Mouse (Mus musculus): ENCODE measurements around the gene Acer3.
A peak's percentile ranks its signal among the peaks of the same experiment; 100 is the strongest.

Acer3 gene

GRCm38 (mm10) chr7:98321083-98321482 is at the start of gene Acer3:
TSS of gene Acer3 (minus strand) at chr7:98321208.
- DNase-seq: no peak

GRCm38 (mm10) chr7:98369762-98370369 is 48.9 kb upstream of the Acer3 start:
- DNase-seq: no peak

- DNase-seq: no peak
These were observed 40.7 kb upstream of the Acer3 start for GRCm38 (mm10) chr7:98361662-98362061.

GRCm38 (mm10) chr7:98361063-98361652 is 40.1 kb upstream of the Acer3 start, which contains the start of gene Tsku:
TSS of gene Tsku (minus strand) at chr7:98361328.
- DNase-seq: peak; percentile 60

- no peak for DNase-seq
These were observed 39.6 kb upstream of the Acer3 start for GRCm38 (mm10) chr7:98360621-98360990.

GRCm38 (mm10) chr7:98359951-98360620 is 39.1 kb upstream of the Acer3 start:
- peak; percentile 15 for DNase-seq

GRCm38 (mm10) chr7:98358016-98358415 is 37.0 kb upstream of the Acer3 start:
- DNase-seq: no peak

- DNase-seq: no peak
These were observed 36.3 kb upstream of the Acer3 start for GRCm38 (mm10) chr7:98357324-98357723.

- DNase-seq: no peak
These were observed 33.9 kb upstream of the Acer3 start for GRCm38 (mm10) chr7:98354921-98355310.

GRCm38 (mm10) chr7:98354160-98354920 is 33.3 kb upstream of the Acer3 start:
- no peak for DNase-seq

- no peak for DNase-seq
These were observed 32.6 kb upstream of the Acer3 start for GRCm38 (mm10) chr7:98353616-98354015.

- no peak for DNase-seq
These were observed 30.5 kb upstream of the Acer3 start for GRCm38 (mm10) chr7:98351523-98351922.

- no peak for DNase-seq
These were observed 28.8 kb upstream of the Acer3 start for GRCm38 (mm10) chr7:98349821-98350220.

- peak; percentile 63 for DNase-seq
These were observed 28.1 kb upstream of the Acer3 start for GRCm38 (mm10) chr7:98349096-98349495.

- peak; percentile 32 for DNase-seq
These were observed 27.0 kb upstream of the Acer3 start for GRCm38 (mm10) chr7:98348043-98348442.

- no peak for DNase-seq
These were observed 26.5 kb upstream of the Acer3 start for GRCm38 (mm10) chr7:98347471-98347870.

- DNase-seq: no peak
These were observed 24.0 kb upstream of the Acer3 start for GRCm38 (mm10) chr7:98345036-98345435.

- no peak for DNase-seq
These were observed 23.4 kb upstream of the Acer3 start for GRCm38 (mm10) chr7:98344361-98344760.

GRCm38 (mm10) chr7:98342249-98342648 is 21.2 kb upstream of the Acer3 start:
- no peak for DNase-seq

- peak; percentile 48 for DNase-seq
These were observed 20.5 kb upstream of the Acer3 start for GRCm38 (mm10) chr7:98341475-98341874.

- no peak for DNase-seq
These were observed 19.3 kb upstream of the Acer3 start for GRCm38 (mm10) chr7:98340343-98340742.

- DNase-seq: no peak
These were observed 13.0 kb upstream of the Acer3 start for GRCm38 (mm10) chr7:98333987-98334386.

GRCm38 (mm10) chr7:98333507-98333906 is 12.5 kb upstream of the Acer3 start:
- DNase-seq: no peak
